Mouse (Mus musculus): ENCODE measurements around the gene Pip4k2c. TPM values are rescaled to one million over a fixed set of nuclear protein-coding genes. Genes with fewer than 3 reads are reported as not detected.

Pip4k2c gene
- polyA plus RNA-seq (2015; fragmentation: Nextera tagmentation; extraction: Ambion mirVana): 20.1 and 31.2 TPM in 2 replicates

GRCm38 (mm10) chr10:127211414-127211854 is at the start of gene Pip4k2c:
Gene Pip4k2c, minus strand, starts transcription at chr10:127211585.

GRCm38 (mm10) chr10:127195328-127196129 is 15.9 kb downstream of the Pip4k2c start, which contains the start of gene Dtx3:
Gene Dtx3, minus strand, starts transcription at chr10:127195728.

GRCm38 (mm10) chr10:127189651-127190381 is 21.6 kb downstream of the Pip4k2c start, which contains the start of gene Arhgef25:
Gene Arhgef25, minus strand, starts transcription at chr10:127190083.

GRCm38 (mm10) chr10:127179871-127180694 is 31.3 kb downstream of the Pip4k2c start, which contains the start of gene Slc26a10:
Gene Slc26a10, minus strand, starts transcription at chr10:127180645.

GRCm38 (mm10) chr10:127164631-127165353 is 46.6 kb downstream of the Pip4k2c start, which contains the start of gene B4galnt1:
Gene B4galnt1, plus strand, starts transcription at chr10:127165225.

Other genes with a start within 250 kb of the Pip4k2c start
- gene Ctdsp2, start 232.9 kb downstream of the Pip4k2c start, polyA plus RNA-seq (2015; fragmentation: Nextera tagmentation; extraction: Ambion mirVana): 47.7 and 54.5 TPM in 2 replicates
- 0.22 and 0.69 TPM in 2 replicates for gene Avil, start 210.9 kb downstream of the Pip4k2c start, polyA plus RNA-seq (2015; fragmentation: Nextera tagmentation; extraction: Ambion mirVana)
- 48.6 and 93.0 TPM in 2 replicates for gene Tsfm, start 180.7 kb downstream of the Pip4k2c start, polyA plus RNA-seq (2015; fragmentation: Nextera tagmentation; extraction: Ambion mirVana)
- gene Mettl1, start 170.2 kb downstream of the Pip4k2c start, polyA plus RNA-seq (2015; fragmentation: Nextera tagmentation; extraction: Ambion mirVana): 21.1 and 31.5 TPM in 2 replicates
- gene Eef1akmt3, start 170.1 kb downstream of the Pip4k2c start, polyA plus RNA-seq (2015; fragmentation: Nextera tagmentation; extraction: Ambion mirVana): 0.05 and 0.15 TPM in 2 replicates
- 0.25 and 0.30 TPM in 2 replicates for gene Cyp27b1, start 163.3 kb downstream of the Pip4k2c start, polyA plus RNA-seq (2015; fragmentation: Nextera tagmentation; extraction: Ambion mirVana)
- 0.98 and 1.1 TPM in 2 replicates for gene March9, start 151.4 kb downstream of the Pip4k2c start, polyA plus RNA-seq (2015; fragmentation: Nextera tagmentation; extraction: Ambion mirVana)
- 454 and 569 TPM in 2 replicates for gene Cdk4, start 148.1 kb downstream of the Pip4k2c start, polyA plus RNA-seq (2015; fragmentation: Nextera tagmentation; extraction: Ambion mirVana)
- 127 and 168 TPM in 2 replicates for gene Tspan31, start 141.3 kb downstream of the Pip4k2c start, polyA plus RNA-seq (2015; fragmentation: Nextera tagmentation; extraction: Ambion mirVana)
- 0.20 and 0.39 TPM in 2 replicates for gene Agap2, start 136.3 kb downstream of the Pip4k2c start, polyA plus RNA-seq (2015; fragmentation: Nextera tagmentation; extraction: Ambion mirVana)
- gene Os9, start 90.5 kb downstream of the Pip4k2c start, polyA plus RNA-seq (2015; fragmentation: Nextera tagmentation; extraction: Ambion mirVana): 70.0 and 115 TPM in 2 replicates
- gene B4galnt1, start 46.4 kb downstream of the Pip4k2c start, polyA plus RNA-seq (2015; fragmentation: Nextera tagmentation; extraction: Ambion mirVana): 8.3 and 11.5 TPM in 2 replicates
- 0.77 and 1.5 TPM in 2 replicates for gene Slc26a10, start 30.9 kb downstream of the Pip4k2c start, polyA plus RNA-seq (2015; fragmentation: Nextera tagmentation; extraction: Ambion mirVana)
- 26.9 and 37.1 TPM in 2 replicates for gene Arhgef25, start 21.5 kb downstream of the Pip4k2c start, polyA plus RNA-seq (2015; fragmentation: Nextera tagmentation; extraction: Ambion mirVana)
- 71.2 and 89.3 TPM in 2 replicates for gene Dtx3, start 15.9 kb downstream of the Pip4k2c start, polyA plus RNA-seq (2015; fragmentation: Nextera tagmentation; extraction: Ambion mirVana)
- gene Kif5a, start 51.8 kb upstream of the Pip4k2c start, polyA plus RNA-seq (2015; fragmentation: Nextera tagmentation; extraction: Ambion mirVana): 9.4 and 28.5 TPM in 2 replicates
- 179 and 189 TPM in 2 replicates for gene Dctn2, start 54.8 kb upstream of the Pip4k2c start, polyA plus RNA-seq (2015; fragmentation: Nextera tagmentation; extraction: Ambion mirVana)
- 8.1 and 10.8 TPM in 2 replicates for gene Mbd6, start 77.4 kb upstream of the Pip4k2c start, polyA plus RNA-seq (2015; fragmentation: Nextera tagmentation; extraction: Ambion mirVana)
- gene Mars, start 100.2 kb upstream of the Pip4k2c start, polyA plus RNA-seq (2015; fragmentation: Nextera tagmentation; extraction: Ambion mirVana): 74.6 and 97.2 TPM in 2 replicates
- gene Arhgap9, start 110.4 kb upstream of the Pip4k2c start, polyA plus RNA-seq (2015; fragmentation: Nextera tagmentation; extraction: Ambion mirVana): 4.9 and 5.0 TPM in 2 replicates
- gene Gli1, start 130.4 kb upstream of the Pip4k2c start, polyA plus RNA-seq (2015; fragmentation: Nextera tagmentation; extraction: Ambion mirVana): 2.6 and 3.4 TPM in 2 replicates
- 1.4 and 1.7 TPM in 2 replicates for gene Inhbe, start 142.8 kb upstream of the Pip4k2c start, polyA plus RNA-seq (2015; fragmentation: Nextera tagmentation; extraction: Ambion mirVana)
- 0.46 and 0.61 TPM in 2 replicates for gene Inhbc, start 158.8 kb upstream of the Pip4k2c start, polyA plus RNA-seq (2015; fragmentation: Nextera tagmentation; extraction: Ambion mirVana)
- 29.8 and 36.2 TPM in 2 replicates for gene R3hdm2, start 168.7 kb upstream of the Pip4k2c start, polyA plus RNA-seq (2015; fragmentation: Nextera tagmentation; extraction: Ambion mirVana)

All from adrenal gland, postnatal 0 days (tissue).